Mouse (Mus musculus): ENCODE data around the gene Vcl. TPM values are rescaled to one million over a fixed set of nuclear protein-coding genes. Genes with fewer than 3 reads are reported as not detected.

Gene Vcl
- total RNA-seq, 2 experiments from 2014 or later: 20.5 to 26.3 TPM

DNA sequence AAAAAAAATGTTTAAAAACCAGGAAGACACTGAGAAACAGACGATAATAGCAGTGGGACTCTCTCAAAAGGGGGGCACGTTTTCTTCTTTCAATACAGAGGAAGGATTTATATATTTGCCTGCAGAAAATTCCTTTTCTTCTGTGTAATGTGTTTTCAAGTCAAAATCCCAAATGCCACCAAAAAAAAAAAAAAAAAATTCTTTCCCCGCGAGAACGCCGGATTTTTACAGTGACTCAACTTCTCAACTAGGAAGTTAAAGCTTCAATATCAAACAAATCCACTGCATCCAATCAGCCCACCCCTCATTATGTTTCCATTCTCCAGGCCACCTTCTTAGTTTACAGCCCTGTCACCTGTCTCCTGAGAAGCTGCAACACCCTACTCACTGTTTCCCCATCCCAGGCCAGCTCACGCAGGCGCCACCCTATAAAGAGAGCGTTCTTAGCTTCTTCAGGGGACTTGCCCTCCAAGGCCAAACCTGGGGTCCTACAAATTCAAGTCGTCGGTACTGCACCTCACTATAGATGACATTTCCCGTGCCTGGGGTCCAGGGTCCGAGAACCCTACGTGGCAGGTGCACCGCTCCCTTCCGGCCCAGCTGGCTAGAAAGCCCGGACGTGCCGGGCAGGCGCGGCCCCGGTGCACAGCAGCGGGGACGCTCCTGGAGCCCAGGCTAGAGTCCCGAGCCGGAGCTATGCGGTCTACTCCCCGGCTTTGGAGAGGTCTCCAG is 122.3 kb downstream of the Vcl start:
- DNase-seq (ENCODE audit: low spot score in 2 of 2): no peak
- intact Hi-C loops (cut with DNase I): loop anchor here (5.0 kb wide), 1 partner anchor 56 kb away; no protein-coding TSS in a partner anchor

DNA sequence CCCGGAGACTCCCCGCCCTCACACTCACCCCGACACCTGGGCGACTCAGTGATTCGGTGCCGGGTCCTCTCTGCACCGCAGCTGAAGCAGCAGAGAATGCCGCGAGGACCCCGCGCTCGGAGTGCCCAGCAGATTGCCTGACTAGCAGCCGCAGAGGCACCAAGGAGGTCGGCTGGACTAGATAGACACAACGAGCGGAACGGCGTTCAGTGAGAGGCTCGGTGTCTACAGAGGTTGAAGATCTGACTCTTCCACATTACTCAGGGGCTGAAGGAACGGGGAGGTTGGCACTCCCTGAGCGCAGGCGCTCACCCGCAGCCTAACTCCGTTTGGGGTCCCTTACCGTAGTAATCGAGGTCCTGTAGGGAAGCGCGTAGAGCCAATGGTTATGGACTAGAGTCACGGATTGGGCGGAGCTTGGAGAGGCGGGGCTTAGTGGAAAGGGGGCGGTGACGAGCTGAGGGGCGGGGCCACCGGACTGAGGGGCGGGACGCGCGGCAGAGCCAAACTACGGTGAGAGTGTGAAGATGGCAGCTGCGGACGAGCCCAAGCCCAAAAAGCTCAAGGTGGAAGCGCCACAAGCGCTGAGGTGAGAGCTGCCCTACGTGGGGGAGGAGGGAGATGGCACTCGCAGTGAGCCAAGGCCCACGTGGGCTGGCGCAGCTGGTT is 123.0 kb downstream of the Vcl start, which contains the start of the genes Ap3m1 and Adk:
TSS of gene Ap3m1 (minus strand) at position 397 of the 669 bp plus-strand sequence.
TSS of gene Adk (plus strand) at position 463 of the 669 bp plus-strand sequence.
- intact Hi-C loops (cut with DNase I): loop anchor here (5.0 kb wide), 1 partner anchor 55 kb away; no protein-coding TSS in a partner anchor
- DNase-seq (ENCODE audit: low spot score in 2 of 2): peak; percentile 92 to 96

DNA sequence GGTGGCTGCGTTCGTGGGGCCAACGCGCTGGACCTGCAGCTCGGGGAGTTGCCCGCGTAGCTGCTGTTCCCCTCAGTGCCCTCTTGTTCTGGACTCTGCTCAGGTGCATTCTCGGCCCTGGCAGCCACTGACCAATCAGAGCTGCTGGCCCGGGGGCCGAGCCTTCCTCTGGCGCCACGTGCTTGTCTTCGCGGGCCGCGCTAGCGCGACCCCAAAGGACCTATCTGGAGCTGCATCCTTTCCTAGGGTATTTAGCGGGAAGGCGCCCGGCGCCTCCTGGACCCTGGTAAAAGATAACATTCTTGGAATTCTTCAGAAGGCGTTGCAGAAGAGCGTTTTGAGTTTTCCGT is 123.6 kb downstream of the Vcl start:
- no peak for DNase-seq (ENCODE audit: low spot score in 2 of 2)
- intact Hi-C loops (cut with DNase I): loop anchor here (5.0 kb wide), 1 partner anchor 55 kb away; no protein-coding TSS in a partner anchor

DNA sequence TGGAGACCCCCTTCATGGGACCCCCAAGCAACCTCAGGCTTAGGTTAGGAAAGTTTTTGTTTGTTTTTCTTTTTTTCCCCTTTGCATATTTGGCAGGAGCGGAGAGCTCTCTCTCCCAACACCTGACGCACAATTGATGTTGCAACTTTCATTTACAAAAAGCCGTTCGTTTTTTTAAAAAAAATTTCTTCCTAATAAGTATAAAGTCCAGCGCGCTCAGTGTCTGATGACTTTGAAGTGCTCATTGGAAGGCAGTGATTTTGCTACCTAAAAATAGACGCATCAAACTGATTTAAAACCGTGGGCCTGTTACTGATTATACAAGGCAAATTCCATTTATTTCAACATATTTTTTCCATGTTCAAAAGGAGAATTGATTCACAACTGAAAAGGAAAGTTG is 124.0 kb downstream of the Vcl start:
- intact Hi-C loops (cut with DNase I): loop anchor here (5.0 kb wide), 1 partner anchor 54 kb away; no protein-coding TSS in a partner anchor
- no peak for DNase-seq (ENCODE audit: low spot score in 2 of 2)

DNA sequence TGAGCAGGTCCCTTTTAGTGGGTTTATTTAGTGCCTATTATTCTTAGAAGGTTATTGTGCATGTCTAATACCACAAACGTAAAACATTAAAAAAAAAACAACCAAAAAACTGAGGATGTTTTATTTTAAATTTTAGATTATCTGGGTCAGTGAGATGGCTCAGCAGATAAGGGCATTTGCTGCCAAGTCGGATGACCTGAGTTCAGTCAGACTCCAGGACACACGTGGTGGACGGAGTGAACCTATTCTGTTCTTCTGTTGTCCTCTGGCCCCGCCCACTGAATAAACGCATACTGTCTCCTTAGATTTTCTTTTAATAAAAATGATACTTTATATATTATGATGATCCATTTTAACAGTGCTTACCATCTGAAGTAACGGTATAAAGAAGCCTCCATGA is 124.4 kb downstream of the Vcl start:
- intact Hi-C loops (cut with DNase I): loop anchor here (5.0 kb wide), 1 partner anchor 54 kb away; no protein-coding TSS in a partner anchor
- no peak for DNase-seq (ENCODE audit: low spot score in 2 of 2)

DNA sequence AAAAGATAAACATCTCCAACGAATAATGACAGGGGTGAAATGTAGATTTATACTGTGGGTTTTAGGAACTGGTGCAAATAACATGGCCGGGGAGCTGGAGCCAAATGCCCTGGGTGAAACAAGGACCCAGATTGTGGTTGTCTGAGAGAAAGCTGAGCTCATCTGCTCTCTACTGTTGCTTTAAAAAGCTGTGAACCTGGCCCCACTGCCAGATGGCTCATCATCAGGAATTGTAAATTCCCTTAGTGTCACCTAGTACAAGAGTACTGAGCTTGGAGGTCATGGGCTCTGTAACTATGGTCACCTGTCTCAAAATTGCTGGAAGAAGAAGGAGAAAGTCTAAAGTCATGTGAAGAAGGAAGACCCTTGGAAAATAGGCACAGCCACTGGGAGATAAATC is 129.8 kb downstream of the Vcl start:
- DNase-seq (ENCODE audit: low spot score in 2 of 2): no peak
- intact Hi-C loops (cut with DNase I): no loop called here

DNA sequence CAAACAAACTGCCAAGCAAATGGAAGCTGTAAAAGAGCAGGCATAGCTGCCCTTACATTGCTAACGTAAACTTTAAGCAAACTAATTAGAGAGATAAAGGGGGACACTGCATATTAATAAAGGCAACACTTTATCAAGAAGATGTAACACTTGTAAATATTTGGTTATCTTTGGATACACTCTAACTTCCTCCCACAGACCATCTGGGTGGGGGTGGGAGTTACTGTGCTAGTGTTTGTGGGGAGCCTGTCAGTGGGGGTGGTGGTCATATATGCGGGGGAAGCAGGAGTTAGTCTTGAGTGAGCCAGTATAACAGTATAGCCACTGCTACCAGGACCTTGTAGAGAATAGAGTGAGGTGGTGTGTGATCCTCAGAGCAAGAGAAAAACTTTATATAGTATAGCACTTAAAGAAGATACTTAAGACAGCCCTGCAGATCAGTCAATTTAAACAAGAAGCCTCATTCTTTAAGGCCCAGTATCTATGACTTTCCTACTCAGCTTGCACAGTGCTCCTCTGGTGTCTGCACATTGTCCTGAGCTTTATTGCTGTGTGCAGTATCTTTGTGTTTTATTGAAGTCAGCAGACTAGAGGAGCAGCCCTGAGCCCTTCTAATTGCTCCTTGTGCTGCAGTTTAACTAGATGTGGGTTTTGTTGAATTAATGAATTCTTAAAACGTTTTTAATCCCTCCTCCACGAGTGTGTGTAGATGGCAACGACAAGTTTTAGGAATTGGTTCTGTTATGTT is 133.7 kb downstream of the Vcl start:
- DNase-seq (ENCODE audit: low spot score in 2 of 2): no peak
- intact Hi-C loops (cut with DNase I): no loop called here

DNA sequence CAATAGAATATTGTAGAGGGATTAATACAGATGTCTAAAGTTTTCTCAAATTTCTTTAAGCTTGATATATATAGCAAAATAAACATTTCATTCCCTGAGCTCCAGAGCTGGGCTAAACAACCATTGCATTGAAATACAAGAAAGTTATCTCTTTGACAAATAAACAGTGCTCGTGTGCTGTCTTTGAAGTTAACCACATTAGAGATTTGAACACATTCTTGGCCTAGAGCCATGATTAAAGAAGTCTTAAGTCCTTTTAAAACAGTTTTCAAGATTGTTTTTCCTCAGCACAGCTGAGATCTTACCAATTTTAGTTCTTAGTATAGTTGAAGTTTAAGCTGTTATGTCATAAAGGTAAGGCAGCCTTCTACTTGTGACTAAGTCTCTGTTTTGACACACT is 135.1 kb downstream of the Vcl start:
- intact Hi-C loops (cut with DNase I): no loop called here
- DNase-seq (ENCODE audit: low spot score in 2 of 2): no peak

DNA sequence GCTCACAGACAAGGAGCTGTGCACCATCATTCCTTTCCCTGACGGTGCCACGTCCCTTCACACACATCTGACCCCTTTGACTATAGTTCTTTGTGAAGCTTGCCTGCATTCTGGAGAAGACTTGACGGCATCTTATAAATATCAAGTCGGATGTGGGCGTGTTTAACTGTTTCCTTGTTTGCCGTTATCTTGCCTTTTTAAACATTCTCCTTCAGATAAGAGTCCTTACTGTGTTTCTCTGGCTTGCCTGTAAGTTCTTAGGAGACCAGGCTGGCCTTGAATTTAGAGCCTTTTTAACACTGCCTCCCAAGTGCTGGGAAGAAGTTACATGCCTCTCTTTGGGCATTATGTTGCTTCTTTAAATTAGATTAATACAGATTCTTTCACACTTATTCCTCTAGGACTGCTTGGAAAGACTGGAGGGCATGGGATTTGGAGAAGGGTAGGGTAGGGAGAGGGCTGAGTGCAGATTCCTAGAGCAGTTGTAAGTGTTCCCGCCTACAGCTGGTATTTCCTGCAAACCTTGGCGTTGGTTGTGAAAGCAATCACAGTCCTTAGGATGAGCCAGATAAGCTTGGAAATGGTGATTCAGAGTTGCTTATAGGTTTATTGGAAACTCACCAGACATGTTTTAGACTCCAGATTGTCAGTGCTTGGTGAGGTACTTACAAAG is 136.4 kb downstream of the Vcl start:
- intact Hi-C loops (cut with DNase I): no loop called here
- DNase-seq (ENCODE audit: low spot score in 2 of 2): no peak

DNA sequence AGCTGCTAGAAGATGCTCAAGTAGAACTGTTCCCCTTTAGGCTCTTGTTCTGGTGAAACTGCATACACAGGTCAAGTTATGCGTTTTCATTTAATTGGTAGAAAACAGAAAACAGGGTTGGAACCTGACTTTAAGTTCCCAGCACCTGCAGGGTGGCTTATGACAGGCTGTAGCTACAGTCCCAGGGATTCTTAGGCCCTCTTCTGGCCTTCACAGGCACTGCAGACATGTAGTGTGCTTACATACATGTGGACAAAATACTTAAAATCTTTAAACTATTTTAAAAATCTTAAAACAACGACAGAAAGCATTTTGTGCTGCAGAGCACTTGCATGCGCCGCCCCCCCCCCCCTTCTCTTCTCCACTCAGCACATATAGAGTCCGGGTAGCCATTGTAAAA is 140.4 kb downstream of the Vcl start:
- intact Hi-C loops (cut with DNase I): no loop called here
- DNase-seq (ENCODE audit: low spot score in 2 of 2): no peak

DNA sequence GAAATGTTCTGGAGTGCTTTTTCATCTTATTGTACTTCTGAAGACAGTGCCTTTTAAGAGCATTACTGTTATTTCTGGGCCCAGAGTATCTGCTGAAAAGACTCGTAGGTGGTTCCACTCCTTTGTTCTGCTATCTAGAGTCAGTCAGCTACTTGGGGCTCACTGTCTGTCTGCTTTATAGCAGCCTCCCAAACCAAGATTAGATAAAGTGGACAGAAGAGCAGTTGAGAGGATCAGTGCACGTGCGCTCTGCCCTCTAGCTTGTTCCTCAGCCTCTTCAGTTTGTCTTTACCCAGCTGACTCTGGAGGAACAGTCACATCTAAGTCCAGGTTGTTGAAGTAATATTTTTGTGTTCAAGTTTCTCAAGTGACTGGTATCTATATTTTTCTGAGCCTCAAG is 144.8 kb downstream of the Vcl start:
- intact Hi-C loops (cut with DNase I): no loop called here
- DNase-seq (ENCODE audit: low spot score in 2 of 2): no peak

DNA sequence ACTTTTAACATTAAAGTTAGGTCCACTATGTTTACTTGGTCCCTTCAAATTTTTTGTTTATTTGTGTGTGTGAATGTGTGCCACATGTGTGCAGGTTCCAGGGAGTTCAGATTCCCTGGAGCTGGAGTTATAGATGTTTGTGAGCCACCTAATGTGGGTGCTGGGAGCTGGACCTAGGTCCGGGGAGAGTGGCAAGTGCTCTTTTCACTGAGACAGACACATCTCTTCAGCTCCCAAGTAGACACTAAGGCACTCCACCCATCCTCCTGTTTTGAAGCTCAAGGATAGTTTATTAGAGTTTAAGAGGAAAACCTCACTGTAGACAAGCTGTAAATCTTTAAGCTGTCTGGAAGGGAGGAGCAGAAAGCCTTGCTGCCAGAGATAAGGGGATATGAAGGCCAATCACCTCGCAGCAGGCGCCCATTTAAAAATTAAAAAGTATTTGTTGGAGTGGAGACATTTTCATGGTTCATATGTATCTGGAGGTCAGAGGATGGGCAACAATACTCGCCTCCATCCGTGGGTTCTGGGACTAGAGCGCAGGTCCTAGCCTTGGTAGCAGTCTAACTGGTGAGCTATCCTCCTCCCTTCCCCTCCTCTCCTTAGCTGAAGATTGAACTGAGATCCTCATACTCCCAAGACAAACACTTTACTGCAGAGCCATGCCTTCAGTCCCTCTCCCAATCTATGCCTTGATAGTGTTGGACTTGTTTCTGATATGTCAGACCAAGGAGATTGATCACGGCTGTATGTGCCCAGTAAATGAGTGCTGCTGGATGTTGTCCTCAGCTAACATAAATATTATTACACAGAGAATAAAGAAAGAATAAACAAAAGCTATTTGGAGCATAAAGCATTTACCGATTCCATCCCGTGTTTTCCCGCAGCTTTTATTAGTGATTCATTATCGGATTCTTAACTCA is 145.5 kb downstream of the Vcl start:
- DNase-seq (ENCODE audit: low spot score in 2 of 2): no peak
- intact Hi-C loops (cut with DNase I): no loop called here

DNA sequence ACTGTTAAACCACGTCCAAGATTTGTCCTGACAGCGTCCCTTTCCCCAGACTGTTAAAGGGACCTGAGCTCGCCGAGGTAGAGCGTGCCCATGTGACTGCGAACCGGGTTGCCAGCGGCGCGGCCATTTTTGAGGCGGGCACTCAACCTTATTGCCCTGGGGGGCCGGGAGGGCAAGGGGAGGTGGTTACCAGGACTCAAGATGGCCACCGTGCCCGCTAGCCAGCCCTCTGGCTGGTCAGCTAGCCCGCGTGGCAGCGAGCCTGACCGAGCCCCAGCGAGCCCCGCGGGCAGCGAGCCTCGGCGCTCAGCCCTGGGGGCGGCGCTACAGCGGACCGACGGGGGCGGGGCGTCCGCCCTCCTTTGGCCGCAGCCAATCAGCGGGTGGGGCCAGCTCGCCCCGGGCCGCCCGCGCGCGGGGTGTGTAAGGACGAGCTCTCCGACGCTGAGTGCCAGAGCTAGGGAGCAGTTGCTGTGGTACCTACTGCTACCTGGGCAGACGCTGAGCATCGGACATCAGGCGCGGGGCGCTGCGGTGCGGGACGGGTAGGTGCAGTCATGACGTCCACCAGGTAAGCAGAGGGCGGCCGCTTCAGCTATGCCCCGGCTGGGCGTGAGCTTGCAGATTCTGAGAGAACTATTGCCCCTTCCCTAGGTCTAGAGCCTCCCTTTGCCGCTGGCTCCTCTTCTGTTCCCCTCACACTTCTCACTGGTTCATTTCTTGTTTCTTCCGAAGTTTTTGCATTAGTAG is 146.7 kb downstream of the Vcl start:
- DNase-seq (ENCODE audit: low spot score in 2 of 2): peak; percentile 87 to 91
- intact Hi-C loops (cut with DNase I): no loop called here

DNA sequence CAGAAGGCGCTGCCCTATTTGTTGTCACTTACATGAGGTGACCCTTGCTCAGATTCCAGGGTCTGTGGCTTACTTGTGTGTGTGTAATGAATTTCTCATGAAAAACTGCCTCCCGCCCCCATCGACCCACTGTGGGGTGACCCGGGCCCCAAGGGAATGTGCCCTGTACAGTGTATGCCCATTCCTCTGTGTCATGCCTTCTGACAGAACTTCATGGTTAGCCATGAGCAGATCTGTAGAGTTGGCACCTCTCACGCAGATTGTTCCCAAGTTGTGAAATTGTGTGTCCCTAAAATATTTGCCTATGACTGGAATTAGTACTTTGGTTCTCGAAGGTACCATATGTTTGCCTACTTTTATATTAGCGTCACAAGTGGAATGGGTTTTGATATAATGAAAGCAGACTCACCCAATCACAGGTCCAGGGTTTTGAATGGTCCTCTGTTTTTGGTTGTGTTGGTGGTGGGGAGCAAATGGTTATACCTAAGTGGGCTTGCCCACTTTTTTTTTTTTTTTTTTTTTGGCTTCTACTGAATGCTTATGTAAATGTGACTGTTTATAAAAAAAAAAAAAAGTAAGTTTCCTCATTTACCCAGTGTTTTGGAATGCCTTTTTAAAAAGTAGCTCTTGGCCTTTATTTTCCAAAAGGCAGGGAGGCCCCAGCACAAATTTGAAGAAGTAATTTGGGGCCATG is 147.4 kb downstream of the Vcl start:
- intact Hi-C loops (cut with DNase I): no loop called here
- DNase-seq (ENCODE audit: low spot score in 2 of 2): no peak

DNA sequence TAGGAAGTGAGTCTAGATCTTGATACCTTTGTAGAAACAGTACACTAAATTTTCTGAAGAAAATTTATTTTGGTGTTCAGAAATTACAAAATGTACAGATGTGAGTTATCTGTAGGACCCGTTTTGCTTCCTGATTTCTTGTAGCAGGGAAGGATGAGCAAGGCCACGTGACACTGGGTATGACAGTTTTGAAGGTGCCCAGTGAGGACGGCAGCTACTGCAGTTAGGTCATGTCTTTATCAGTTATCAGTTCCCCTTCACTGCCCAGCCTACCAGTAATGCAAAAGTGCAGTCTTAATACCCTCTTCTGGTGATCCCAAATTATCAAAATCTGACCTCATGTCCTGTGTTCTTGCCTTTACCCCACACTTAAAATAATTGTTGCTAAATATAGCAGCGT is 148.7 kb downstream of the Vcl start:
- intact Hi-C loops (cut with DNase I): no loop called here
- no peak for DNase-seq (ENCODE audit: low spot score in 2 of 2)

DNA sequence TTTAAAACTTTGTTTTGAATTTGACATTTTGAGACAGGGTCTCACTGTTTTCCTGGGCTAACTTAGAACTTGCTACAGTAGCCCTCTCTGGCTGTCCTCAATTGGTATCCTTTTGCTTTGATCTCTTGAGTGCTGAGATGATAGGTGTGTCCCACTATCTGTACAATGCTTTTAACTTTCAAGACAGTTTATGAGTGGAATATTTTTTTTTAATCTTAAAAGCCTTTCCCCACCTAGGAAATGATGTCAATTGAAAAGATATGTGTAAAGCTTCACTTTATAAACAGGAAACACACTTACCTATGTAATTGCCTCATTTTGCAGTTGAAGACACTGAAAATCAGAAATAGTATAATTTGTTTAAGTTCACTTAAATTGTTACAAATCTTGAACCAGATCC is 149.3 kb downstream of the Vcl start:
- intact Hi-C loops (cut with DNase I): no loop called here
- no peak for DNase-seq (ENCODE audit: low spot score in 2 of 2)

DNA sequence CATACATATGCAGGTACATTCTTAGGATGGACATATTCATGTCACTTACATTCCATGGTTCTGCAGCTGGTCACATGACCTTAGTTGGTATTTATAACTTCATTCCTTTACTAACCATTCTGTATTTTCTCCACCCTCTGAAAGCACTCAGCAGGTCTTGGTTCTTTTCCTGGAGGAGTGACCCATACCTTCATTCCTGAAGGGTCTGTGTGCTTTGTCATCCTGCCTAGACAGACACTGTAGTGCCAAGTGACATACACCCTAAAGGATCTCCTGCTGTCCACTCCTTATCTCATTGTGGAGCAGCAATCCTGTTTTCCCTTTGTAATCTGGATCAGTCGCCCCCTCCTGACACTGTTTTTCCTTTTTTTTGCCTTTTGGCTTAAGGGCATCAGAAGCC is 153.6 kb downstream of the Vcl start:
- intact Hi-C loops (cut with DNase I): no loop called here
- DNase-seq (ENCODE audit: low spot score in 2 of 2): no peak
